Mouse (Mus musculus) left cerebral cortex, adult 2 months (tissue): ENCODE data around the gene Vmn2r-ps130. TPM values are rescaled to one million over a fixed set of nuclear protein-coding genes. Genes with fewer than 3 reads are reported as not detected.
"Not testable (repeated sequence)": the region's sequence is repeated elsewhere in the genome, so short reads cannot be mapped to it uniquely, and the experiment has no call there.

Experiments used
- DNase-seq, 2 experiments: peaks; one replicate each; pipeline ENCODE4 v3.0.0; 2021 to 2022; ENCODE audit warnings: low spot score in 2 of 2, mixed read lengths in 1 of 2; ENCODE audit errors: extremely low spot score in 1 of 2
- H3K27ac ChIP-seq: fragments of 200-600 bp; 2 replicates; pipeline ENCODE4 v1.8.1; 2022
- H3K4me3 ChIP-seq: fragments of 200-600 bp; 2 replicates; pipeline ENCODE4 v1.8.1; 2022
- intact Hi-C: fragments of 180-260 bp; cut with DNase I; formaldehyde crosslinking; loops from one replicate; pipeline ENCODE4 v1.15.1; 2025
- long read RNA-seq, 2 experiments: library from polyadenylated mRNA; stranded (forward); transcript quantifications; one replicate each; pipeline ENCODE4 v2.0.0; 2021; ENCODE audit warnings: borderline mapping rate in 2 of 2
- total RNA-seq, 2 experiments: library from RNA; stranded (reverse); gene quantifications; 2 replicates each; pipeline ENCODE4 v1.2.3; 2021

Vmn2r-ps130 gene
- total RNA-seq: not detected
- long read RNA-seq, experiment 1: 0 reads
- long read RNA-seq, experiment 2: 0 reads

- H3K27ac ChIP-seq, H3K4me3 ChIP-seq, intact Hi-C loops: not testable (repeated sequence)
Measured at GRCm38 (mm10) chr17:23060866-23061265, at the start of gene Vmn2r-ps130. TSS of gene Vmn2r-ps130 (plus strand) at chr17:23061166.

More at GRCm38 (mm10) chr17:23060866-23061265, at the start of gene Vmn2r-ps130:
- DNase-seq: not testable (repeated sequence)

Other genes with a start within 250 kb of the Vmn2r-ps130 start
- gene Zfp945, start 194.0 kb upstream of the Vmn2r-ps130 start, total RNA-seq: 10 to 100 TPM; 14.3 to 15.7 TPM
- not detected for gene Vmn2r113, start 118.2 kb upstream of the Vmn2r-ps130 start, total RNA-seq
- 10 to 100 TPM; 18.4 to 20.7 TPM for gene Zfp40, start 132.1 kb downstream of the Vmn2r-ps130 start, total RNA-seq